Mouse (Mus musculus) E14TG2a.4 (cell line): ENCODE results near the gene Slc2a10.

Source experiments
- H3K27me3 ChIP-seq: 2 replicates; pipeline ENCODE4 v1.6.1; 2014; ENCODE audit warnings: low read length, control low read depth; ENCODE audit not compliant: insufficient read depth
- H3K36me3 ChIP-seq: 2 replicates; pipeline ENCODE4 v1.6.1; 2014; ENCODE audit warnings: low read length, control low read depth; ENCODE audit not compliant: insufficient read depth
- H3K4me1 ChIP-seq: replicated peaks from 2 replicates; pipeline ENCODE4 v1.6.1; 2014; ENCODE audit warnings: low read depth, low read length, control low read depth
- H3K4me3 ChIP-seq: replicated peaks from 2 replicates; pipeline ENCODE4 v1.5.1; 2014; ENCODE audit warnings: mild to moderate bottlenecking, low read length
- H3K9me3 ChIP-seq: 2 replicates; pipeline ENCODE4 v1.6.1; 2014; ENCODE audit warnings: low read length, control low read depth
- CTCF ChIP-seq: conservative IDR thresholded peaks from 2 replicates; pipeline ENCODE4 v1.5.1; 2014; ENCODE audit warnings: low read length
- NANOG ChIP-seq: IDR thresholded peaks from 2 replicates; pipeline ENCODE4 v1.6.1; 2014; ENCODE audit warnings: borderline replicate concordance, low read length, mixed read lengths
- POU5F1 ChIP-seq: IDR thresholded peaks from 2 replicates; pipeline ENCODE4 v1.6.1; 2014; ENCODE audit warnings: low read length, borderline replicate concordance

Gene Slc2a10

DNA sequence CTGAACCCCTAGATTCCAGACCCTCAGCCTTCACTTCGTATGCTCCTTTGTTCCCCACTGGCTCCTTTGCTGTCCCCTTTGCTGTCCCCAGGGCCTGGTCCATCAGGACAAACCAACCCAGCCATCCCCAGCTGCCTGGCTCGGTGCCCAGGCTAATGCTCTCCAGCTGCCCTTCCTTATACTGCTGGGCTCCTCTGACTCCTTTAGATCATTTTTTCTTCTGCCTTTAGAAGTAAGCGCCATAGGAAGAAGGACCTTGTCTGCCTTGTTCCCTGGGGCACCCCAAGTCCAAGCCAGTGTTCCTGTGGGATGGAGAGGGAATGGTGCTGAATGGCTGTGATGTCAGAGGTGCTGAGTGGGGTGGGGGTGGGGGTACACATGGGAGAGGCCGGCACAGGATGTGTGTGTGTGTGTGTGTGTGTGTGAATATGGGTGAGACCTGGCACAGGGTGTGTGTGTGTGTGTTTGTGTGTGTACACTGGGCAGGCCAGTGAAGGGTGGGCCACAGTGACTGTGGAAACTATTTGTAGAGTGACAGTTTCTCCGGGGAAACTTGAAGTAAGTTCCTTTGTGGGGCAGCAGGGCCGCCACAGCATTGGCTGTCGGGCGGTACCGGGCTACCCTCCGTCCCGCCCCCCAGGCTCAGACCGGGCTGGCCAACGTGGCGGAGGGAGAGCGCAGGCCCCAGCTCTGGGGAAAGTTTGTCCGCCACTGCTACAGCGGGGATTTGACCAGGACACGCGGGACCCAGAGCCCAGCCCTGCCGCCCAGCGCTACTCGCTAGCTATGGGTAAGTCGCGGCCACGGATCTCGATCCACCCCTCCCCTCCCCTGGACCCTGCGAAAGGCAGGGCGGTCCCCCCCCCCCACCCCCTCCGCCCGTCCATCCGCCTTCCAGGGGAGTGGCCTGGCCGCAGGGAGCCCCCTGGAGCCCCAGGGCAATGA is at the start of gene Slc2a10:
Gene Slc2a10 (plus strand): TSS at position 529 of the 945 bp plus-strand sequence.
- H3K4me3 ChIP-seq: peak within 1 kb of the TSS; percentile 69
- no peaks in the 10 kb centered on the region for H3K9me3 ChIP-seq
- peaks cover 16% of the 10 kb centered on the region; the same call in 1 of the 2 replicates for H3K4me1 ChIP-seq
- H3K36me3 ChIP-seq: no peaks in the 10 kb centered on the region
- peaks cover 74% of the 10 kb centered on the region for H3K27me3 ChIP-seq
- TF ChIP-seq POU5F1 (no peak), CTCF (no peak), NANOG (no peak)

- no peak overlapping the region for H3K4me3 ChIP-seq
- no peaks in the 10 kb centered on the region for H3K36me3 ChIP-seq
- H3K27me3 ChIP-seq: peaks cover 18% of the 10 kb centered on the region
- peaks cover 6% of the 10 kb centered on the region; the same call in 1 of the 2 replicates for H3K4me1 ChIP-seq
- no peaks in the 10 kb centered on the region for H3K9me3 ChIP-seq
- TF ChIP-seq POU5F1 (no peak), CTCF (no peak), NANOG (no peak)
Measured at GRCm38 (mm10) chr2:165456710-165457109, 46.9 kb upstream of the Slc2a10 start.

- Histone ChIP-seq H3K4me1 (peaks cover 6% of the 10 kb centered on the region; the same call in 1 of the 2 replicates), H3K36me3 (no peaks in the 10 kb centered on the region), H3K27me3 (peaks cover 27% of the 10 kb centered on the region), H3K9me3 (no peaks in the 10 kb centered on the region), H3K4me3 (no peak overlapping the region)
- no peak for TF ChIP-seq POU5F1
- TF ChIP-seq CTCF: no peak
Measured at GRCm38 (mm10) chr2:165458189-165458588, 45.4 kb upstream of the Slc2a10 start.

DNA sequence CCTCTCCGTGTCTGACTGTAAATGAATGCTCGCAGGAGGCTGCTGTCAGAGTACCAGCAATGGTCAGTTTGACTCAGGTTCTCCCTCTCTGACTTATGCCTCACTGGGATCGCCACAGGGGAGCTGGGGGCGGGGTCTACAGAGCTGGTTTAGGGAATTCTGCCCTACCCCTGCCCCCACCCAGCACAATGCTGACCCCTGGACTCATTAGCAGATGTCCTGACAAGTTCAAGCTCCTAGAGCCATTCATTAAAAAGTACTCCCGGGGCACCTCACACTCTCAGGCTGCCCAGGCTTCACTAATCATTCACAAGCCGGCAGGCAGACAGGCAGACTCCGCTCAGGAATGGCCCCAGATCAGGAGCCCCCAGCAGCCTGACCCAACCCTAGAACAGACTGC is 43.9 kb upstream of the Slc2a10 start:
- no peaks in the 10 kb centered on the region for H3K36me3 ChIP-seq
- no peak overlapping the region for H3K4me3 ChIP-seq
- TF ChIP-seq POU5F1 (no peak), NANOG (no peak)

DNA sequence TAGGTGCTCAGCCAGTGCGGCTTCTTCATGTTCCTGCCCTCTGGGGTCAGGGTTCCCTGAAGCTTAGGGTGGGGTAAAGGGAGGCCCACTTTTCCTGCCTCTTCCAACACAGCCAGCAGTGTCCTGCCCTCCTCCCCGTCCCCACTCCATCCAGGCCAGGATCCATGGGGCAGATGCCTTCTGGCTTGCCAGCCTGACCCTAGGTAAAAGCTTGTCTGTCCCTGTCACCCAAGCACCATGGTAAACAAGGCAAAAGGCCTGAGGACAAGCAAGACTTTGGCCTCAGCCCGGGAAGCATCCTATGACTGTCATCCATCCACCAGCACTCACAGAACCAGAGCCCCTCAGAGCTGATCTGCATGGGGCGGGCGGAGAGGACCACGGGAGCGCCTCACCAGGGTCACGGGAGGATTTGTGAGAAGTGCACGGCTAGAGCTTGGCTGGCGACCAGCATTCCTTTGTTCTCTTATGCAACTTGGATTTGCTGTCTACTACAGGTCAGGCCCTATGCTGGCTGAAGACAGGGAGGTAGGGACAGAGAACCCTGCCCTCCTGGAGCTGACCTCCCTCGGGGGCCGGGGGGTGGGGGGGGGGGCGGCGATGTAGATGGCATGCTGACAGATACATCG is 35.6 kb upstream of the Slc2a10 start:
- no peaks in the 10 kb centered on the region for H3K9me3 ChIP-seq
- H3K4me3 ChIP-seq: no peak overlapping the region
- peaks cover 49% of the 10 kb centered on the region for H3K27me3 ChIP-seq
- no peak for TF ChIP-seq NANOG
- TF ChIP-seq CTCF: no peak
- no peak for TF ChIP-seq POU5F1
- H3K36me3 ChIP-seq: no peaks in the 10 kb centered on the region
- H3K4me1 ChIP-seq: peaks cover 3% of the 10 kb centered on the region

More for the DNA sequence above, 43.9 kb upstream of the Slc2a10 start:
- Histone ChIP-seq H3K27me3 (peaks cover 31% of the 10 kb centered on the region), H3K4me1 (peaks cover 6% of the 10 kb centered on the region; the same call in 1 of the 2 replicates), H3K9me3 (no peaks in the 10 kb centered on the region)

GRCm38 (mm10) chr2:165470167-165470566 is 33.4 kb upstream of the Slc2a10 start:
- TF ChIP-seq POU5F1 (no peak), NANOG (no peak)
- H3K27me3 ChIP-seq: peaks cover 66% of the 10 kb centered on the region
- H3K36me3 ChIP-seq: no peaks in the 10 kb centered on the region
- no peak overlapping the region for H3K4me3 ChIP-seq
- H3K4me1 ChIP-seq: peaks cover 3% of the 10 kb centered on the region
- H3K9me3 ChIP-seq: no peaks in the 10 kb centered on the region

GRCm38 (mm10) chr2:165471943-165472342 is 31.6 kb upstream of the Slc2a10 start:
- Histone ChIP-seq H3K27me3 (peaks cover 66% of the 10 kb centered on the region), H3K4me1 (peaks cover 3% of the 10 kb centered on the region), H3K36me3 (no peaks in the 10 kb centered on the region), H3K9me3 (no peaks in the 10 kb centered on the region), H3K4me3 (no peak overlapping the region)
- no peak for TF ChIP-seq CTCF
- no peak for TF ChIP-seq POU5F1
- TF ChIP-seq NANOG: no peak

DNA sequence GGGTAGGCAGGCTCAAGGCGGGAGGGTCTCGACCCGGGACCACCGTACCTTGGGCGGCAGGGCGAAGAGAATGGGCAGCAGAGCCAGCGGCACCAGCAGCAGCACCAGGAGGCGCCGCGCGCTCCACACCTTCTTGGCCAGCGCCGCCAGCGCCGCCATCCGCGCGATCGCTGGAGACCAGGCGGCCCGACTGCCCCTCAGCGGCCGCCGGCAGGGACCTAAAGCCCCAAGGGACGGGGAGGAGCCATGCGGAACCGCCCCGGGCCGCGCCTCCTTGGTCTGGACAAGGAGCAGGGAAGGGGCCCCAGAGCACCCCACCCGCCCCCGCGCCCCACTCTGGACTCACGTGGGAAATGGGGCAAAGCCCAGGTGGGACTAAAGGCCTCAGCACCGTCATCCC is 30.6 kb upstream of the Slc2a10 start, which contains the start of gene Slc13a3:
Gene Slc13a3 (minus strand): TSS at position 228 of the 400 bp plus-strand sequence.
- TF ChIP-seq NANOG (no peak), POU5F1 (no peak), CTCF (no peak)
- peaks cover under 1% of the 10 kb centered on the region for H3K4me1 ChIP-seq
- H3K4me3 ChIP-seq: peak within 1 kb of the TSS; percentile 69
- no peaks in the 10 kb centered on the region for H3K36me3 ChIP-seq
- H3K9me3 ChIP-seq: no peaks in the 10 kb centered on the region
- H3K27me3 ChIP-seq: peaks cover 61% of the 10 kb centered on the region
